Mouse (Mus musculus) testis, postnatal 10 days (tissue): ENCODE results near the gene Gckr.
"Not testable (repeated sequence)": the region's sequence is repeated elsewhere in the genome, so short reads cannot be mapped to it uniquely, and the experiment has no call there.

ENCODE experiments used
- DNase-seq: peaks from one replicate; pipeline ENCODE4 v3.0.0; 2021; ENCODE audit warnings: low spot score

Gene Gckr

GRCm38 (mm10) chr5:31295606-31296141 is 1.6 kb upstream of the Gckr start, which contains the start of gene Fndc4:
TSS of gene Fndc4 (minus strand) at chr5:31296080.
- DNase-seq: peak; percentile 58

- DNase-seq: no peak
These were observed 738 bp downstream of the Gckr start for GRCm38 (mm10) chr5:31297981-31298380.

GRCm38 (mm10) chr5:31298486-31298885 is 1.2 kb downstream of the Gckr start:
- DNase-seq: no peak

GRCm38 (mm10) chr5:31301866-31302265 is 4.6 kb downstream of the Gckr start:
- DNase-seq: no peak

- DNase-seq: no peak
These were observed 5.8 kb downstream of the Gckr start for GRCm38 (mm10) chr5:31303093-31303492.

- DNase-seq: no peak
These were observed 15.6 kb downstream of the Gckr start for GRCm38 (mm10) chr5:31312806-31313205.

- DNase-seq: no peak
These were observed 25.5 kb downstream of the Gckr start for GRCm38 (mm10) chr5:31322776-31323175.

GRCm38 (mm10) chr5:31324085-31324484 is 26.8 kb downstream of the Gckr start:
- DNase-seq: no peak

- DNase-seq: no peak
These were observed 29.6 kb downstream of the Gckr start for GRCm38 (mm10) chr5:31326850-31327249.

- peak; percentile 65 for DNase-seq
These were observed 31.0 kb downstream of the Gckr start for GRCm38 (mm10) chr5:31328255-31328654.

GRCm38 (mm10) chr5:31357586-31357985 is 60.3 kb downstream of the Gckr start:
- DNase-seq: not testable (repeated sequence)

- no peak for DNase-seq
These were observed 63.7 kb downstream of the Gckr start for GRCm38 (mm10) chr5:31360955-31361354.
